Mouse (Mus musculus) erythroblast, embryonic 14.5 days (primary cell): ENCODE results near the gene Cfap126.

Experiments
- GATA1 ChIP-seq: IDR thresholded peaks from 2 replicates; pipeline ENCODE4 v1.6.1; 2012; ENCODE audit warnings: low read length, inconsistent platforms, mixed read lengths
- TAL1 ChIP-seq: IDR thresholded peaks from 3 replicates; pipeline ENCODE4 v1.6.1; 2012; ENCODE audit warnings: low read length, inconsistent platforms, mixed read lengths

GRCm38 (mm10) chr1:171120893-171121292 is 7.2 kb downstream of the Cfap126 start:
- no peak for TF ChIP-seq GATA1
- TF ChIP-seq TAL1 = peak; percentile 36; the same call in 1 of the 3 replicates
